Mouse (Mus musculus) neural tube, embryonic 11.5 days (tissue): Measurements from ENCODE around the gene Pkdrej. TPM values are rescaled to one million over a fixed set of nuclear protein-coding genes. Genes with fewer than 3 reads are reported as not detected.
A peak's percentile ranks its signal among the peaks of the same experiment; 100 is the strongest.
"Not testable (repeated sequence)": the region's sequence is repeated elsewhere in the genome, so short reads cannot be mapped to it uniquely, and the experiment has no call there.

Experiments
- ATAC-seq: fragments of 200-750 bp; cut with Nextera tagmentation; 2 replicates; pipeline ENCODE4 v1.8.0; 2017; ENCODE audit warnings: moderate number of reproducible peaks, mild to moderate bottlenecking, moderate TSS enrichment, moderate library complexity; ENCODE audit not compliant: insufficient read depth, low FRiP score, low TSS enrichment
- DNase-seq: peaks from one replicate; pipeline ENCODE4 v3.0.0-alpha.2; 2015; ENCODE audit warnings: low spot score
- H3K27ac ChIP-seq: fragments of 300-500 bp; sonication (generic); 2 replicates; pipeline ENCODE4 v1.5.1; 2014; ENCODE audit warnings: low read depth, mild to moderate bottlenecking, low read length
- H3K27me3 ChIP-seq: fragments of 300-500 bp; sonication (generic); 2 replicates; pipeline ENCODE4 v1.6.1; 2014; ENCODE audit warnings: mild to moderate bottlenecking, low read length, mixed read lengths; ENCODE audit not compliant: control insufficient read depth, insufficient read depth
- H3K36me3 ChIP-seq: fragments of 300-500 bp; sonication (generic); 2 replicates; pipeline ENCODE4 v1.6.1; 2014; ENCODE audit warnings: mild to moderate bottlenecking, low read length, moderate library complexity, mixed read lengths; ENCODE audit not compliant: control insufficient read depth, insufficient read depth
- H3K4me1 ChIP-seq: fragments of 300-500 bp; sonication (generic); 2 replicates; pipeline ENCODE4 v1.6.1; 2014; ENCODE audit warnings: low read length, mixed read lengths; ENCODE audit not compliant: control insufficient read depth, insufficient read depth
- H3K4me2 ChIP-seq: fragments of 300-500 bp; sonication (generic); 2 replicates; pipeline ENCODE4 v1.6.1; 2014; ENCODE audit warnings: low read depth, mild to moderate bottlenecking, moderate library complexity
- H3K4me3 ChIP-seq: fragments of 300-500 bp; sonication (generic); 2 replicates; pipeline ENCODE4 v1.5.1; 2014; ENCODE audit warnings: low read depth, low read length
- H3K9ac ChIP-seq: fragments of 300-500 bp; sonication (generic); 2 replicates; pipeline ENCODE4 v1.6.1; 2014; ENCODE audit warnings: mild to moderate bottlenecking, low read length
- H3K9me3 ChIP-seq: fragments of 300-500 bp; sonication (generic); 2 replicates; pipeline ENCODE4 v1.6.1; 2016; ENCODE audit warnings: low read length; ENCODE audit not compliant: control insufficient read depth
- WGBS: fragments of 180-500 bp; shearing (Covaris S2); extraction: QIAGEN DNeasy Blood & Tissue Kit; methylation state at CpG from one replicate; pipeline ENCODE4 v1.1.7; 2014; 5-methylcytosine and 5-hydroxymethylcytosine counted together
- polyA plus RNA-seq: library from polyadenylated mRNA; unstranded; fragments of >200 nt; fragmentation: Nextera tagmentation; extraction: Ambion mirVana; gene quantifications from 2 replicates; pipeline ENCODE4 v1.2.1, GENCODE M21; 2014

Pkdrej gene
- polyA plus RNA-seq = 0.03 and 0.09 TPM in 2 replicates

DNA sequence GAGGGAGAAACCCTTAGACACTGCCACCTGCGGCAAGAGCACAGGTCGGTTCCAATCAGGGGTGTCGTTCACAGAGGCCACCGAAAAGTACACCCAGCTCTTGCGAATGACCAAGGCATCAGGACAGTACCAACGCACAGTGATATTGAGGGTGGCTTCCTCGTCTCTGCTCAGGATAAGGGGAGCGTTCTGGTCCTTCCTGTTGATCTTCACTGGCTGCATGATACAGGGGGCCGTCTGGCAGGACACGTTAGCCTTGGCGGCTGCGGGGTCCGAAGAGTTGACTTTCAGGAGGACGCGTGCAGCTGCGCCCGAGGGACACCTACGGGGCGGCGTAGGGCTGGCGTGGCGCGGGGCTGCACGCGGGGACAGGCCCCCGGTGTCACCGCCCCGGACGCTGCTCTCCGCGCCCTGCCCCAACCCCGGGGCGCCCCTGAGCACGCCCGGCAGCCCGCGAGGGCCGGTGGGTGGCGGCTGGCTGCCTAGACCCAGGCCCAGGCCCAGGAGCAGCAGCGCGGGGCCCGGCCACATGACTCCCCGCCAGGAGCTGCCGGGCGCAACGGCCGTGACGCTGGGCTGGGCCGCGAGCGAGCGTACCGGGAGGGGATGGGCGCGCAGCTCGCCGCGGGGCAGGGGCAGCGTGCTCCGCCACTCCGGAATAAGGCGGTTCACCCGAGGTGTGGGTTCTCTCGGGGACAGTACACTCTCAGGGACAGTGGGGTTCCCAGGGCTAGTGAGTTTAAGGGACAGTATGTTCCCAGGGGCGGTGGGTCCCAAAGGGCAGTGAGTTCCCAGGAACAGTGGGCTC lies at the start of gene Pkdrej:
Gene Pkdrej, minus strand, starts transcription at position 532 of the 808 bp plus-strand sequence.
- no peak within 1 kb of the TSS for H3K27ac ChIP-seq
- 2% methylated on average over 61 of the region's 65 CpGs for WGBS

DNA sequence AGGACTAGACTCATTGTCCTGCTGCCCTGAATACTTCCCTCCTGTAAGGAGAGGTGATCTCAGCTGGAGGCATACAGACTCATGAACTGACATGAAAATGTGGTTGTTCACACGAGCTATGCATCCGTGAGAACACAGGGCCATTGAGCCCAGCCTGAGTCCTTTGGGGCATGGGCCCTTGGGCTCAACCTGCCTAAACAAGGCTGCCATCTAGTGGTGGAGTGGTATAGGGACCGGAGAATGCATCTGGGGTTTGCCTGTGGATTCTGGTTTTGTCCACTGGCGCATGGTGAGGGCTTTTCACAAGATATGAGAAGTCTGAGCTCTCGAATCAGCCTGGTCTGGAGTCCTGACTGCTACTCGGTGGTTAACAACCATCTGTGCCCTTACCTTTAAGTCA lies 46.2 kb upstream of the Pkdrej start:
- no peaks in the 10 kb centered on the region for H3K9me3 ChIP-seq
- no peak overlapping the region for H3K4me2 ChIP-seq
- 56% methylated on average over 6 of the region's 6 CpGs for WGBS
- H3K27me3 ChIP-seq = no peaks in the 10 kb centered on the region
- H3K9ac ChIP-seq = no peak overlapping the region
- peak; percentile 61 for DNase-seq
- ATAC-seq = no peak
- peaks cover 23% of the 10 kb centered on the region for H3K36me3 ChIP-seq
- H3K27ac ChIP-seq = no peak overlapping the region
- no peaks in the 10 kb centered on the region for H3K4me1 ChIP-seq
- no peak overlapping the region for H3K4me3 ChIP-seq

More for the DNA sequence above, at the start of gene Pkdrej:
- Histone ChIP-seq H3K4me3 (peak within 1 kb of the TSS; percentile 43), H3K36me3 (no peaks in the 10 kb centered on the region), H3K4me2 (peak within 1 kb of the TSS; percentile 92), H3K27me3 (peaks cover 10% of the 10 kb centered on the region; the same call in 1 of the 2 replicates), H3K9ac (peak within 1 kb of the TSS; percentile 78), H3K4me1 (0 out of 2 replicates have a peak, but pooled peaks cover 3% of the 10 kb centered on the region), H3K9me3 (no peaks in the 10 kb centered on the region)
- ATAC-seq = peak; percentile 61
- DNase-seq = peak; percentile 58

DNA sequence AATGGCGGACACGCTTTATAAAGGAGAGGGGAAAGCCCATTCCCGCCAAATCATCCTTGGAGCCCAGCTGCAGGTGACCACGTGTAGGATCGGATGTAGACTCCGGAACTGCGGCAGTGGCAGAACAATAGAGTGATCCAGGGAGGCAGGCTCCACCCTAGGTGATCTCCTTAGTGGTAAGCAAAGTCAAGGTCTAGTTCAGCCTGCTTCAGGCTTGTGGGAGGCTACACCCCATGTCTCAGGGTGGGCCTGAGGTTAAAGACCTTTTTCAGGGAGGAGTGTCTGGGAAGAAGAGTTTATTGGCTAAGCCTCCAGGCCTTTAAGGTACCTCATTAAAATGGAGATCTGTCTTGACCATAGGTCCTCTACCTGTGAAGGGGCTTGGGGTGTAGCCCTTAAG lies 44.4 kb upstream of the Pkdrej start:
- WGBS = 92% methylated on average over 7 of the region's 7 CpGs
- H3K27me3 ChIP-seq, DNase-seq, H3K9ac ChIP-seq, H3K9me3 ChIP-seq, H3K4me1 ChIP-seq, H3K27ac ChIP-seq, ATAC-seq, H3K4me3 ChIP-seq, H3K4me2 ChIP-seq: not testable (repeated sequence)
- H3K36me3 ChIP-seq = peaks cover 28% of the 10 kb centered on the region

DNA sequence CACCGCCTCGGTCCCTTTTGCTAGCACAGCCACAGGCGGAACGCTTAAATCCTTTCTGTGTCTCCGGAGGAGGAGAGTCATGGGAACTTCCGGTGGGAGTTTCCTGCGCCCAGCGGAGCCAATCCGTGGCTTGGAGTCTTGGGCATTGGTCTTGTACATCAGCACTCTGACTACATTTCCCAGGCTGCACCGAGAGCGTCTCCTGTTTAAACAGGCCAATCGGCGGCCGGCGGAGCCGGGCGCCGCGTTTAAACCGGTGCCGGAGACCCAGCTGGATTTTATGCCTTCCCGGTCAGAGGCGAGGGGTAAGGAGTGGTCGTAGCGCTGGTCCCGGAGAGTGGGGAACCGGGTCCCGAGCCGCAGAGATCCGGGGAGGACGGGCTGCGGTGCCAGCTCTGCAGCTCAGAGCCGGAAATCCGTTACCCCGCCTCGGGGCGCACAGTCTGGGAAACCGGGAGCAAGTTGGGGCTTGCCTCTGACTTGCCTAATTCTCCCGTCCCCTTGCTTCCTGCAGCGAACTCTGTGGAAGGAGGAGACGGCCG lies 38.0 kb upstream of the Pkdrej start, which contains the start of gene Gtse1:
Gene Gtse1, plus strand, starts transcription at position 256 of the 542 bp plus-strand sequence.
- Histone ChIP-seq H3K9ac (peak within 1 kb of the TSS; percentile 75), H3K4me2 (peak within 1 kb of the TSS; percentile 68), H3K4me1 (peaks cover 9% of the 10 kb centered on the region; the same call in 1 of the 2 replicates), H3K36me3 (peaks cover 11% of the 10 kb centered on the region), H3K27me3 (no peaks in the 10 kb centered on the region), H3K27ac (peak within 1 kb of the TSS; percentile 47), H3K9me3 (no peaks in the 10 kb centered on the region), H3K4me3 (peak within 1 kb of the TSS; percentile 76)
- WGBS = under 1% methylated on average over 42 of the region's 42 CpGs
- ATAC-seq (peak; percentile 97), DNase-seq (peak; percentile 94)

DNA sequence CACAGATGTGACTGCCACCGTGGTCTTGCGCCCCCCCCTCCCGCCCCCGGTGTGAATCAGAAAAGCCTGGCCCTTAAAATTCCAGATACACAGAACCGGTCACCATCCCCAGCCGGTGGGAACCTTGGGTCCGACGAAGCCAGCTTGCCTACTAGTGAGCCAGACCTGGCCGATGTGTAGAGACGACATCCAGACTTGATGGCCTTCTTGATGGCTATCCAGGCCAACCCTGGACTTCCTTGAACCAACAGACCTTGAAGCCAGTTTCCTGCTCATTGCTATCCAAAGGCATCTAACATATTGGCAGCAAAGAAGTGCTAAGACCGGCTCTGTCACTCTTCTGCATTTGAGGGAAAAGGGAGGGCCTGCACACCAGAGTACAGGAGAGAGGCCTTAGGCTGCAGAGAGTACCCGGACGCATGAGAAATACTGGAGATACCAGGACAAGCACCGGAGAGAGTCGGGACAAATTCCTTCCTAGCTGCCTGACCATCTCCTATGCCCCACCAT lies 37.5 kb upstream of the Pkdrej start:
- H3K4me2 ChIP-seq = peak overlapping the region; percentile 68
- 12% methylated on average over 15 of the region's 15 CpGs for WGBS
- DNase-seq (no peak), ATAC-seq (peak; percentile 20; the same call in 1 of the 2 replicates)
- H3K9ac ChIP-seq = peak overlapping the region; percentile 75
- H3K27ac ChIP-seq = peak overlapping the region; percentile 47
- peaks cover 9% of the 10 kb centered on the region; the same call in 1 of the 2 replicates for H3K4me1 ChIP-seq
- peaks cover 11% of the 10 kb centered on the region for H3K36me3 ChIP-seq
- no peaks in the 10 kb centered on the region for H3K9me3 ChIP-seq
- H3K27me3 ChIP-seq = no peaks in the 10 kb centered on the region
- H3K4me3 ChIP-seq = peak overlapping the region; percentile 76

DNA sequence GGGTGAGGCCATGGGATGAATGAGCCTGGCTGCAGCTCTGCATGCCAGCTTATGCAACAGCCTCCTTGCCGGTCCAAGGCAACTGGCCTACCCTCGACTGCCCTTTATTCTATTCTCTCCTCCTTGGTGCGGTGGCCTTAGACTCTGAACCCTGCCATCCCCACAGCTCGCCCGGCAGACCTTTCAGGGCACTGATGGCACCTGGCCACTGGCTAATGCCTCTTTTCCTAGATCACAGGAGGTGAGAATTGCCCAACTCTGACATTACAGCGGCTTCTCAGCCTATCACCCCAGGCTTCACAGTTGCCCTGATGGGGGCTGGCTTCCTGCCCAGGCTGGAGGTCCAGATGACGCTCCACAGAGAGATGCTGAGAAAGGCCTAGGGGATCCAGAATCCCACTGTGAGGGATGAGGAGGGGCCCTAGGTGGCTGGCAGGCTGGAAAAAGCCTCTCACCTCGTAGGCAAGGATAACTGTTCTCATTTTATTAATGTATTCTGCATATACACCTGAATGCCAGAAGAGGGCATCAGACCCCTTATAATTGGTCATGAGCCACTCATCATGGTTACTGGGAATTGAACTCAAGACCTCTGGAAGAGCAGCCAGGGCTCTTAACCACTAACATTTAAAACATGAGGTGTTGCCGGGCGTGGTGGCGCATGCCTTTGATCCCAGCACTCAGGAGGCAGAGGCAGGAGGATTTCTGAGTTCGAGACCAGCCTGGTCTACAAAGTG lies 30.3 kb upstream of the Pkdrej start:
- Histone ChIP-seq H3K9ac (no peak overlapping the region), H3K4me1 (no peaks in the 10 kb centered on the region), H3K9me3 (no peaks in the 10 kb centered on the region), H3K36me3 (no peaks in the 10 kb centered on the region), H3K27me3 (no peaks in the 10 kb centered on the region), H3K4me3 (no peak overlapping the region), H3K4me2 (no peak overlapping the region), H3K27ac (no peak overlapping the region)
- no peak for ATAC-seq
- WGBS = 82% methylated on average over 12 of the region's 12 CpGs
- no peak for DNase-seq

DNA sequence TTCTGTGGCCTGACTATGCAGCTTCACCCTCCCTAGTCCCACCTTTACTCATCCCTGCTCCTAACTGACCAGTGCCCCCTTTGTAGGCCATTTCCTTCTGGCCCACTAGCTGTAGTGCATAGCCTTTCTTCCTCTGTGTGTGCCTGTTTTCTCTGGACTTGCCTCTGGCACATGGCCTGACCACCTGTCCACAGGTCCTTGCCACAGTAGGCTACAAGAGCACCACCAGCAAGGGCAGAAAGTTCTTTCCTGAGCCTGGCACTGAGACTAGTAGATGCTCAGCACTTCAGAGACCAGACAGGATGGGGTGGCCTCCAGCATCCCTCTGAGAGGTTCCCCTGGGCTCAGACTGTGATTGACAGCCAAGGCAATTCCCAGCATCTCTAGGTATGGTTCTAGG lies 23.5 kb upstream of the Pkdrej start:
- no peak overlapping the region for H3K27ac ChIP-seq
- no peaks in the 10 kb centered on the region for H3K4me1 ChIP-seq
- no peak overlapping the region for H3K9ac ChIP-seq
- H3K27me3 ChIP-seq = no peaks in the 10 kb centered on the region
- ATAC-seq (no peak), DNase-seq (no peak)
- H3K4me2 ChIP-seq = no peak overlapping the region
- H3K4me3 ChIP-seq = no peak overlapping the region
- H3K9me3 ChIP-seq = no peaks in the 10 kb centered on the region
- H3K36me3 ChIP-seq = no peaks in the 10 kb centered on the region

DNA sequence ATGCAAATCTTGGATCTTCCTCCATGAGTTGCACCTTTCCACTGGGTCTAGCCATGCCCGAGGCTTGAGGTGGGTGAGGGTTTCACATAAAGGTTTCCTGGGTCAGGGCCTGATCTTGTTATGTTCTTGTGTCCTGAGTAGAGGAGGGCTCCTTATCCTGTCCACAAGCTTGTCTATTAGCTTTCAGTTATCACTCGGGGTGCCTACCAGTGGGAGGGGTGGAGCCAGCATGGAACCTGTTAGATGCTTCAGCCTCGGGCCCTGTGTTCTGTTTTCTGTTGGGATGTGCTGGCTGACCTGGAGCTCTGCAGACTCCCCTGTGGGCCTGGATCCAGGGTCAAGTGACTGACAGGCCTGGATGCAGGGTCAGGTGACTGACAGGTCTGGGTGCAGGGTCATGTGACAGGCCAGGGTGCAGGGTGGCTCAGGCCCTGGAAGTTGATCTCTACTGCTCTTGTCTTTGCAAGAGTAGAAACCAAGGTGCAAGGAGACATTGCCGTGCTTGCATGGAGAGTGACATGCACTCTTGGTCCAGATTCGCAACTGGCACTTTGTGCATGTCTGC lies 20.3 kb upstream of the Pkdrej start:
- 86% methylated on average over 5 of the region's 5 CpGs for WGBS
- Histone ChIP-seq H3K4me2 (no peak overlapping the region), H3K9ac (no peak overlapping the region), H3K36me3 (no peaks in the 10 kb centered on the region), H3K9me3 (no peaks in the 10 kb centered on the region), H3K4me1 (no peaks in the 10 kb centered on the region), H3K27me3 (no peaks in the 10 kb centered on the region), H3K4me3 (no peak overlapping the region), H3K27ac (no peak overlapping the region)
- ATAC-seq (no peak), DNase-seq (no peak)
